Mouse (Mus musculus) right cerebral cortex, adult 2 months (tissue): ENCODE data around the gene Chd2.
"Not testable (repeated sequence)": the region's sequence is repeated elsewhere in the genome, so short reads cannot be mapped to it uniquely, and the experiment has no call there.

Experiments
- DNase-seq, 2 experiments: peaks; one replicate each; pipeline ENCODE4 v3.0.0; 2021 to 2022; ENCODE audit warnings: low spot score in 2 of 2

Chd2 gene

GRCm38 (mm10) chr7:73541412-73542130 lies at the start of gene Chd2:
TSS of gene Chd2 (minus strand) at chr7:73541830.
- peak; percentile 64 to 72 for DNase-seq

- DNase-seq = no peak
Observed at GRCm38 (mm10) chr7:73590757-73591156, 49.1 kb upstream of the Chd2 start.

GRCm38 (mm10) chr7:73589208-73589771 lies 47.7 kb upstream of the Chd2 start:
- DNase-seq = peak; percentile 49 to 51

- peak; percentile 33 to 56 for DNase-seq
Observed at GRCm38 (mm10) chr7:73588351-73588906, 46.8 kb upstream of the Chd2 start.

- peak; percentile 62 to 72 for DNase-seq
Observed at GRCm38 (mm10) chr7:73586717-73587116, 45.1 kb upstream of the Chd2 start.

- DNase-seq = no peak
Observed at GRCm38 (mm10) chr7:73586206-73586605, 44.6 kb upstream of the Chd2 start.

- no peak for DNase-seq
Observed at GRCm38 (mm10) chr7:73585114-73586032, 43.7 kb upstream of the Chd2 start.

GRCm38 (mm10) chr7:73584009-73584995 lies 42.7 kb upstream of the Chd2 start:
- DNase-seq = peak; percentile 29 to 49

- no peak for DNase-seq
Observed at GRCm38 (mm10) chr7:73583400-73583799, 41.8 kb upstream of the Chd2 start.

- DNase-seq = no peak
Observed at GRCm38 (mm10) chr7:73581836-73582375, 40.3 kb upstream of the Chd2 start.

- no peak for DNase-seq
Observed at GRCm38 (mm10) chr7:73579072-73579731, 37.6 kb upstream of the Chd2 start.

- no peak for DNase-seq
Observed at GRCm38 (mm10) chr7:73577888-73578421, 36.3 kb upstream of the Chd2 start.

GRCm38 (mm10) chr7:73576101-73576936 lies 34.7 kb upstream of the Chd2 start:
- DNase-seq = no peak

GRCm38 (mm10) chr7:73575257-73575656 lies 33.6 kb upstream of the Chd2 start:
- no peak for DNase-seq

- DNase-seq = not testable (repeated sequence)
Observed at GRCm38 (mm10) chr7:73574673-73575072, 33.0 kb upstream of the Chd2 start.

- no peak for DNase-seq
Observed at GRCm38 (mm10) chr7:73572571-73572970, 30.9 kb upstream of the Chd2 start.

GRCm38 (mm10) chr7:73568801-73569403 lies 27.3 kb upstream of the Chd2 start:
- no peak for DNase-seq

GRCm38 (mm10) chr7:73567754-73568161 lies 26.1 kb upstream of the Chd2 start:
- DNase-seq = no peak
